Mouse (Mus musculus): ENCODE data around the gene Anks1. TPM values are rescaled to one million over a fixed set of nuclear protein-coding genes. Genes with fewer than 3 reads are reported as not detected.

The Anks1 gene
- polyA plus RNA-seq, 1 experiment from 2014 or later: 43.6 TPM

- H3K4me1 ChIP-seq (replicated peaks; ENCODE audit: control insufficient read depth, insufficient read depth, low read length): no peaks in the 10 kb centered on the region
- WGBS: 91% methylated on average over 11 of the region's 11 CpGs
- no peak overlapping the region for H3K4me2 ChIP-seq (replicated peaks; ENCODE audit: low read depth, low read length)
- H3K9me3 ChIP-seq (ENCODE audit: control insufficient read depth, low read length): no peaks in the 10 kb centered on the region
- ATAC-seq (ENCODE audit: low FRiP score) (no peak), DNase-seq (ENCODE audit: low spot score) (no peak)
- H3K27me3 ChIP-seq (ENCODE audit: control insufficient read depth, insufficient read depth, low read length): no peaks in the 10 kb centered on the region
- H3K9ac ChIP-seq (ENCODE audit: low read depth, low read length): no peak overlapping the region
- H3K36me3 ChIP-seq (ENCODE audit: control insufficient read depth, insufficient read depth, low read length): no peaks in the 10 kb centered on the region
- H3K27ac ChIP-seq (ENCODE audit: low read depth, low read length): no peak overlapping the region
- no peak overlapping the region for H3K4me3 ChIP-seq (ENCODE audit: low read depth, low read length)
Measured at GRCm38 (mm10) chr17:27922174-27922712, 13.1 kb downstream of the Anks1 start.

- Histone ChIP-seq H3K4me1 (replicated peaks; ENCODE audit: control insufficient read depth, insufficient read depth, low read length) (no peaks in the 10 kb centered on the region), H3K9ac (ENCODE audit: low read depth, low read length) (no peak overlapping the region), H3K27me3 (ENCODE audit: control insufficient read depth, insufficient read depth, low read length) (no peaks in the 10 kb centered on the region), H3K36me3 (ENCODE audit: control insufficient read depth, insufficient read depth, low read length) (no peaks in the 10 kb centered on the region), H3K4me3 (ENCODE audit: low read depth, low read length) (no peak overlapping the region), H3K27ac (ENCODE audit: low read depth, low read length) (no peak overlapping the region), H3K4me2 (replicated peaks; ENCODE audit: low read depth, low read length) (no peak overlapping the region), H3K9me3 (ENCODE audit: control insufficient read depth, low read length) (no peaks in the 10 kb centered on the region)
- no peak for DNase-seq (ENCODE audit: low spot score)
- 89% methylated on average over 4 of the region's 4 CpGs for WGBS
- ATAC-seq (ENCODE audit: low FRiP score): no peak
Measured at GRCm38 (mm10) chr17:27925054-27925453, 15.9 kb downstream of the Anks1 start.

GRCm38 (mm10) chr17:27925504-27925903 is 16.4 kb downstream of the Anks1 start:
- no peak overlapping the region for H3K27ac ChIP-seq (ENCODE audit: low read depth, low read length)
- no peak overlapping the region for H3K9ac ChIP-seq (ENCODE audit: low read depth, low read length)
- H3K27me3 ChIP-seq (ENCODE audit: control insufficient read depth, insufficient read depth, low read length): no peaks in the 10 kb centered on the region
- ATAC-seq (ENCODE audit: low FRiP score) (no peak), DNase-seq (ENCODE audit: low spot score) (no peak)
- no peaks in the 10 kb centered on the region for H3K4me1 ChIP-seq (replicated peaks; ENCODE audit: control insufficient read depth, insufficient read depth, low read length)
- no peak overlapping the region for H3K4me3 ChIP-seq (ENCODE audit: low read depth, low read length)
- no peaks in the 10 kb centered on the region for H3K9me3 ChIP-seq (ENCODE audit: control insufficient read depth, low read length)
- 84% methylated on average over 7 of the region's 7 CpGs for WGBS
- no peak overlapping the region for H3K4me2 ChIP-seq (replicated peaks; ENCODE audit: low read depth, low read length)
- no peaks in the 10 kb centered on the region for H3K36me3 ChIP-seq (ENCODE audit: control insufficient read depth, insufficient read depth, low read length)

GRCm38 (mm10) chr17:27930291-27930690 is 21.2 kb downstream of the Anks1 start:
- ATAC-seq (ENCODE audit: low FRiP score) (no peak), DNase-seq (ENCODE audit: low spot score) (no peak)
- no peaks in the 10 kb centered on the region for H3K36me3 ChIP-seq (ENCODE audit: control insufficient read depth, insufficient read depth, low read length)
- H3K4me2 ChIP-seq (replicated peaks; ENCODE audit: low read depth, low read length): no peak overlapping the region
- H3K9me3 ChIP-seq (ENCODE audit: control insufficient read depth, low read length): no peaks in the 10 kb centered on the region
- H3K27ac ChIP-seq (ENCODE audit: low read depth, low read length): no peak overlapping the region
- H3K27me3 ChIP-seq (ENCODE audit: control insufficient read depth, insufficient read depth, low read length): no peaks in the 10 kb centered on the region
- WGBS: 93% methylated on average over 5 of the region's 5 CpGs
- no peaks in the 10 kb centered on the region for H3K4me1 ChIP-seq (replicated peaks; ENCODE audit: control insufficient read depth, insufficient read depth, low read length)
- H3K4me3 ChIP-seq (ENCODE audit: low read depth, low read length): no peak overlapping the region
- H3K9ac ChIP-seq (ENCODE audit: low read depth, low read length): no peak overlapping the region

- Histone ChIP-seq H3K4me3 (ENCODE audit: low read depth, low read length) (no peak overlapping the region), H3K36me3 (ENCODE audit: control insufficient read depth, insufficient read depth, low read length) (no peaks in the 10 kb centered on the region), H3K4me2 (replicated peaks; ENCODE audit: low read depth, low read length) (no peak overlapping the region), H3K27me3 (ENCODE audit: control insufficient read depth, insufficient read depth, low read length) (no peaks in the 10 kb centered on the region), H3K4me1 (replicated peaks; ENCODE audit: control insufficient read depth, insufficient read depth, low read length) (no peaks in the 10 kb centered on the region), H3K9ac (ENCODE audit: low read depth, low read length) (no peak overlapping the region), H3K27ac (ENCODE audit: low read depth, low read length) (no peak overlapping the region), H3K9me3 (ENCODE audit: control insufficient read depth, low read length) (no peaks in the 10 kb centered on the region)
- 90% methylated on average over 4 of the region's 4 CpGs for WGBS
- DNase-seq (ENCODE audit: low spot score) (no peak), ATAC-seq (ENCODE audit: low FRiP score) (no peak)
Measured at GRCm38 (mm10) chr17:27931826-27932225, 22.7 kb downstream of the Anks1 start.

- Histone ChIP-seq H3K4me3 (ENCODE audit: low read depth, low read length) (no peak overlapping the region), H3K27me3 (ENCODE audit: control insufficient read depth, insufficient read depth, low read length) (no peaks in the 10 kb centered on the region), H3K36me3 (ENCODE audit: control insufficient read depth, insufficient read depth, low read length) (no peaks in the 10 kb centered on the region), H3K4me2 (replicated peaks; ENCODE audit: low read depth, low read length) (no peak overlapping the region), H3K4me1 (replicated peaks; ENCODE audit: control insufficient read depth, insufficient read depth, low read length) (no peaks in the 10 kb centered on the region), H3K9ac (ENCODE audit: low read depth, low read length) (no peak overlapping the region), H3K27ac (ENCODE audit: low read depth, low read length) (no peak overlapping the region), H3K9me3 (ENCODE audit: control insufficient read depth, low read length) (no peaks in the 10 kb centered on the region)
- DNase-seq (ENCODE audit: low spot score) (no peak), ATAC-seq (ENCODE audit: low FRiP score) (no peak)
- 92% methylated on average over 10 of the region's 10 CpGs for WGBS
Measured at GRCm38 (mm10) chr17:27934136-27934910, 25.2 kb downstream of the Anks1 start.

- Histone ChIP-seq H3K36me3 (ENCODE audit: control insufficient read depth, insufficient read depth, low read length) (no peaks in the 10 kb centered on the region), H3K4me3 (ENCODE audit: low read depth, low read length) (no peak overlapping the region), H3K27ac (ENCODE audit: low read depth, low read length) (no peak overlapping the region), H3K4me1 (replicated peaks; ENCODE audit: control insufficient read depth, insufficient read depth, low read length) (no peaks in the 10 kb centered on the region), H3K27me3 (ENCODE audit: control insufficient read depth, insufficient read depth, low read length) (no peaks in the 10 kb centered on the region), H3K9me3 (ENCODE audit: control insufficient read depth, low read length) (no peaks in the 10 kb centered on the region), H3K4me2 (replicated peaks; ENCODE audit: low read depth, low read length) (no peak overlapping the region), H3K9ac (ENCODE audit: low read depth, low read length) (no peak overlapping the region)
- WGBS: 93% methylated on average over 3 of the region's 3 CpGs
- no peak for ATAC-seq (ENCODE audit: low FRiP score)
- DNase-seq (ENCODE audit: low spot score): no peak
Measured at GRCm38 (mm10) chr17:27935091-27935490, 26.0 kb downstream of the Anks1 start.

GRCm38 (mm10) chr17:27937054-27937615 is 28.0 kb downstream of the Anks1 start:
- Histone ChIP-seq H3K4me1 (replicated peaks; ENCODE audit: control insufficient read depth, insufficient read depth, low read length) (no peaks in the 10 kb centered on the region), H3K9ac (ENCODE audit: low read depth, low read length) (no peak overlapping the region), H3K36me3 (ENCODE audit: control insufficient read depth, insufficient read depth, low read length) (no peaks in the 10 kb centered on the region), H3K4me2 (replicated peaks; ENCODE audit: low read depth, low read length) (no peak overlapping the region), H3K4me3 (ENCODE audit: low read depth, low read length) (no peak overlapping the region), H3K27me3 (ENCODE audit: control insufficient read depth, insufficient read depth, low read length) (no peaks in the 10 kb centered on the region), H3K9me3 (ENCODE audit: control insufficient read depth, low read length) (no peaks in the 10 kb centered on the region), H3K27ac (ENCODE audit: low read depth, low read length) (no peak overlapping the region)
- DNase-seq (ENCODE audit: low spot score): no peak
- ATAC-seq (ENCODE audit: low FRiP score): no peak
- WGBS: 91% methylated on average over 4 of the region's 4 CpGs
